Mouse (Mus musculus) megakaryocyte, embryonic 14.5 days (primary cell): ENCODE measurements around the gene Thpo.

Source experiments
- FLI1 ChIP-seq: IDR thresholded peaks from 2 replicates; pipeline ENCODE4 v1.6.1; 2012; ENCODE audit warnings: low read length, inconsistent platforms, mixed read lengths
- GATA1 ChIP-seq: IDR thresholded peaks from 3 replicates; pipeline ENCODE4 v1.6.1; 2012; ENCODE audit warnings: mixed read lengths, low read length, inconsistent platforms, borderline replicate concordance

- TF ChIP-seq GATA1, result no peak
- TF ChIP-seq FLI1, result no peak
Observed at GRCm38 (mm10) chr16:20724338-20724748, 10.0 kb downstream of the Thpo start.
